In genomic region chr11:49108833-49109232, GRCm38 (mm10) we compare ENCODE assay signal across 8 mouse cellular contexts. TPM values are rescaled to one million over a fixed set of nuclear protein-coding genes. Genes with fewer than 3 reads are reported as not detected.
DNase-seq lines count a peak whose midpoint lies in the region; ATAC-seq and TF ChIP-seq lines count a peak whose summit lies in the region.
"Had no signal": no experiment of that assay in that cellular context is flagged by ENCODE, and none has a peak within 500 bp of the region (broad histone marks: within the 10 kb centered on the region; RNA-seq: fewer than 3 reads in every experiment).

No protein-coding gene starts in this region.

- peak; percentile 75 for ATAC-seq in erythroblast, adult 5-6 weeks (replicated peaks; ENCODE audit: low FRiP score, poor library complexity, severe bottlenecking)
- ATAC-seq in megakaryocyte-erythroid progenitor cell, adult 5-6 weeks (replicated peaks; ENCODE audit: low FRiP score, low TSS enrichment, poor library complexity, severe bottlenecking), result peak; percentile 72

- no peak for TF ChIP-seq POLR2A in CH12.LX (IDR thresholded peaks at IDR 0.05; ENCODE audit: low read depth, low read length)

- TF ChIP-seq RAD21 in CH12.LX (IDR thresholded peaks at IDR 0.05; ENCODE audit: low read depth, low read length), result peak; percentile 72

- H3K4me2 ChIP-seq in CH12.LX (ENCODE audit: insufficient read depth, low read depth, poor library complexity, severe bottlenecking), result no peak overlapping the region
- H3K4me2 ChIP-seq: liver, embryonic 13.5 days had no signal

- dilution Hi-C loops in CH12.LX (cut with MboI; ENCODE audit: extremely low pct_ligation_motif_present, extremely low pct_unique_long_range_greater_than_20kb, low sequenced_read_pairs), result no loop called here

- peak; percentile 71 to 78 for TF ChIP-seq CTCF in CH12.LX (conservative IDR thresholded peaks at IDR 0.05 in 1 of 2, IDR thresholded peaks at IDR 0.05 in 1 of 2; ENCODE audit: low read depth in 2 of 2, low read length in 2 of 2)

- in situ Hi-C loops in CH12.LX (cut with MboI; ENCODE audit: low pct_ligation_motif_present, low pct_unique_long_range_greater_than_20kb, low sequenced_read_pairs), result loop anchor here (25.0 kb wide), 1 partner anchor 153 kb away; no protein-coding TSS in a partner anchor

- no peaks in the 10 kb centered on the region for H3K9me3 ChIP-seq in CH12.LX (replicated peaks; ENCODE audit: low read length)
- H3K9me3 ChIP-seq: liver, embryonic 13.5 days had no signal

- H3K4me1 ChIP-seq in CH12.LX (ENCODE audit: control insufficient read depth in 1 of 2, insufficient read depth in 2 of 2), result peaks cover 4 to 16% of the 10 kb centered on the region in 2 experiments; a peak in 3 of 4 replicates

- no peak overlapping the region for H3K4me3 ChIP-seq in CH12.LX (replicated peaks in 1 of 3; ENCODE audit: low read depth in 2 of 3, low read length in 2 of 3, poor library complexity in 1 of 3)
- H3K4me3 ChIP-seq: liver, embryonic 13.5 days had no signal

- no peak overlapping the region for H3K27ac ChIP-seq in CH12.LX (ENCODE audit: insufficient read depth, low read depth)
- H3K27ac ChIP-seq: liver, embryonic 13.5 days had no signal

- TF ChIP-seq EP300 in CH12.LX (IDR thresholded peaks at IDR 0.05; ENCODE audit: low read length), result no peak

- H3K79me2 ChIP-seq in CH12.LX (replicated peaks; ENCODE audit: control insufficient read depth, extremely low read depth, insufficient read depth, poor library complexity, severe bottlenecking), result no peaks in the 10 kb centered on the region

- DNase-seq in kidney, adult 18-20 months, result peak; percentile 48
- no peak for DNase-seq in kidney, adult 11 months
- peak; percentile 50 for DNase-seq in A20 (ENCODE audit: low read depth, low spot score)
- peak; percentile 82 for DNase-seq in CH12.LX (ENCODE audit: extremely low read depth)
- DNase-seq in cerebellum, adult 8-10 months, result no peak
- DNase-seq: liver, embryonic 13.5 days had no signal

- H3K9ac ChIP-seq in CH12.LX (ENCODE audit: insufficient read depth, low read depth), result no peak overlapping the region
- H3K9ac ChIP-seq: liver, embryonic 13.5 days had no signal

- H3K36me3 ChIP-seq in CH12.LX (replicated peaks in 1 of 2; ENCODE audit: control insufficient read depth in 1 of 2, insufficient read depth in 1 of 2, low read length in 1 of 2), result no peaks in the 10 kb centered on the region
- H3K36me3 ChIP-seq: liver, embryonic 13.5 days had no signal

- peaks cover 2% of the 10 kb centered on the region for H3K27me3 ChIP-seq in CH12.LX (replicated peaks)
- H3K27me3 ChIP-seq: liver, embryonic 13.5 days had no signal

TF ChIP-seq in CH12.LX, 34 proteins besides CTCF, POLR2A, EP300 and RAD21:
- 0 out of 2 replicates have a peak, but pooled peaks have one; percentile 39 for TF ChIP-seq SIN3A (IDR thresholded peaks at IDR 0.05; ENCODE audit: low read length)
- TF ChIP-seq ZC3H11A (IDR thresholded peaks at IDR 0.05; ENCODE audit: low read depth, low read length), result peak; percentile 73
- TF ChIP-seq MAX (IDR thresholded peaks at IDR 0.05; ENCODE audit: low read length), result no peak
- 0 out of 2 replicates have a peak, but pooled peaks have one; percentile 6 for TF ChIP-seq IRF4 (IDR thresholded peaks at IDR 0.05; ENCODE audit: low read depth, low read length)
- TF ChIP-seq ZNF384 (IDR thresholded peaks at IDR 0.05; ENCODE audit: low read depth, low read length), result peak; percentile 95
- no peak for TF ChIP-seq MAFK (IDR thresholded peaks at IDR 0.05; ENCODE audit: insufficient replicate concordance, low read length)
- no peak for TF ChIP-seq E2F4 (IDR thresholded peaks at IDR 0.05; ENCODE audit: insufficient replicate concordance, low read depth, low read length)
- TF ChIP-seq HCFC1 (IDR thresholded peaks at IDR 0.05; ENCODE audit: low read depth, low read length), result peak; percentile 25; the same call in 1 of the 2 replicates
- peak; percentile 78 for TF ChIP-seq SMC3 (IDR thresholded peaks at IDR 0.05; ENCODE audit: low read depth, low read length)
- TF ChIP-seq UBTF (IDR thresholded peaks at IDR 0.05; ENCODE audit: low read depth, low read length), result peak; percentile 68; the same call in 1 of the 2 replicates
- peak; percentile 30; the same call in 1 of the 2 replicates for TF ChIP-seq NELFE (IDR thresholded peaks at IDR 0.05; ENCODE audit: low read depth, low read length)

RNA-seq across cellular contexts. Expression of gene Olfr1396, which starts 5.8 kb away (rescaled TPM):
- total RNA-seq in CH12.LX (2012; rRNA removed) (not detected in 2 replicates), CH12.LX (2014; rRNA removed) (not detected in 2 replicates)
- polyA plus RNA-seq in CH12.LX (2012; ENCODE audit: insufficient read length, low read depth), result not detected in 2 replicates
- total RNA-seq in erythroblast, adult 5-6 weeks (2015; ENCODE audit: low replicate concordance), result not detected in 2 replicates
- total RNA-seq in erythroblast, adult 5-6 weeks (2017; ENCODE audit: low replicate concordance), result not detected in 2 replicates
- not detected in 2 replicates for total RNA-seq in megakaryocyte-erythroid progenitor cell, adult 5-6 weeks (2014; fragmentation: Nextera tagmentation)
- not detected in 2 replicates for total RNA-seq in megakaryocyte-erythroid progenitor cell, adult 5-6 weeks (2017)
- polyA plus RNA-seq: liver, embryonic 13.5 days had no signal

RNA-seq across cellular contexts. Expression of gene Ifi47, which starts 32.4 kb away (rescaled TPM):
- 6.2 and 7.2 TPM in 2 replicates for total RNA-seq in CH12.LX (2012; rRNA removed)
- 2.3 and 2.8 TPM in 2 replicates for total RNA-seq in CH12.LX (2014; rRNA removed)
- 2.7 and 3.2 TPM in 2 replicates for polyA plus RNA-seq in CH12.LX (2012; ENCODE audit: insufficient read length, low read depth)
- total RNA-seq in erythroblast, adult 5-6 weeks (2015; ENCODE audit: low replicate concordance), result 33.2 and 37.5 TPM in 2 replicates
- total RNA-seq in erythroblast, adult 5-6 weeks (2017; ENCODE audit: low replicate concordance), result 15.9 and 29.4 TPM in 2 replicates
- total RNA-seq in megakaryocyte-erythroid progenitor cell, adult 5-6 weeks (2014; fragmentation: Nextera tagmentation), result 28.1 and 33.1 TPM in 2 replicates
- total RNA-seq in megakaryocyte-erythroid progenitor cell, adult 5-6 weeks (2017), result 31.3 and 32.6 TPM in 2 replicates

RNA-seq across cellular contexts. Expression of gene Olfr1395, which starts 33.2 kb away (rescaled TPM):
- total RNA-seq in CH12.LX (2012; rRNA removed), result not detected in 2 replicates
- not detected in 2 replicates for total RNA-seq in CH12.LX (2014; rRNA removed)
- polyA plus RNA-seq in CH12.LX (2012; ENCODE audit: insufficient read length, low read depth), result not detected in 2 replicates
- not detected in 2 replicates for total RNA-seq in erythroblast, adult 5-6 weeks (2015; ENCODE audit: low replicate concordance)
- total RNA-seq in erythroblast, adult 5-6 weeks (2017; ENCODE audit: low replicate concordance), result not detected in 2 replicates
- not detected in 2 replicates for total RNA-seq in megakaryocyte-erythroid progenitor cell, adult 5-6 weeks (2014; fragmentation: Nextera tagmentation)
- not detected in 2 replicates for total RNA-seq in megakaryocyte-erythroid progenitor cell, adult 5-6 weeks (2017)
- polyA plus RNA-seq: liver, embryonic 13.5 days had no signal

RNA-seq across cellular contexts. Expression of gene Tgtp2, which starts 44.8 kb away (rescaled TPM):
- total RNA-seq in CH12.LX (2012; rRNA removed), result 0.08 TPM in 1 of 2 replicates, not detected in the other
- 0.07 and 0.43 TPM in 2 replicates for total RNA-seq in CH12.LX (2014; rRNA removed)
- polyA plus RNA-seq in CH12.LX (2012; ENCODE audit: insufficient read length, low read depth), result 0.18 TPM in 1 of 2 replicates, not detected in the other
- total RNA-seq in erythroblast, adult 5-6 weeks (2015; ENCODE audit: low replicate concordance), result 18.2 and 28.2 TPM in 2 replicates
- 28.4 and 51.8 TPM in 2 replicates for total RNA-seq in erythroblast, adult 5-6 weeks (2017; ENCODE audit: low replicate concordance)
- 29.8 and 46.3 TPM in 2 replicates for total RNA-seq in megakaryocyte-erythroid progenitor cell, adult 5-6 weeks (2014; fragmentation: Nextera tagmentation)
- 234 and 352 TPM in 2 replicates for total RNA-seq in megakaryocyte-erythroid progenitor cell, adult 5-6 weeks (2017)

RNA-seq across cellular contexts. Expression of gene Olfr1394, which starts 45.3 kb away (rescaled TPM):
- total RNA-seq in CH12.LX (2012; rRNA removed), result not detected in 2 replicates
- not detected in 2 replicates for total RNA-seq in CH12.LX (2014; rRNA removed)
- not detected in 2 replicates for polyA plus RNA-seq in CH12.LX (2012; ENCODE audit: insufficient read length, low read depth)
- not detected in 2 replicates for total RNA-seq in erythroblast, adult 5-6 weeks (2015; ENCODE audit: low replicate concordance)
- not detected in 2 replicates for total RNA-seq in erythroblast, adult 5-6 weeks (2017; ENCODE audit: low replicate concordance)
- not detected in 2 replicates for total RNA-seq in megakaryocyte-erythroid progenitor cell, adult 5-6 weeks (2014; fragmentation: Nextera tagmentation)
- not detected in 2 replicates for total RNA-seq in megakaryocyte-erythroid progenitor cell, adult 5-6 weeks (2017)
- polyA plus RNA-seq: liver, embryonic 13.5 days had no signal

Comparison
In these comparisons a context has a peak if more than half of its experiments do, and no peak if none do; other contexts are left out.
1. DNase-seq: peak in kidney, adult 18-20 months (single experiment), A20 (single experiment) and CH12.LX (single experiment); none in kidney, adult 11 months (single experiment) and cerebellum, adult 8-10 months (single experiment).